Mouse (Mus musculus) layer of hippocampus, adult 2 months (tissue): Measurements from ENCODE around the gene Polr3c. TPM values are rescaled to one million over a fixed set of nuclear protein-coding genes. Genes with fewer than 3 reads are reported as not detected.
"Not testable (repeated sequence)": the region's sequence is repeated elsewhere in the genome, so short reads cannot be mapped to it uniquely, and the experiment has no call there.

Source experiments
- DNase-seq, 2 experiments: peaks; one replicate each; pipeline ENCODE4 v3.0.0; 2022; ENCODE audit warnings: low spot score in 2 of 2
- H3K27ac ChIP-seq: fragments of 200-600 bp; 2 replicates; pipeline ENCODE4 v1.8.1; 2022
- H3K4me3 ChIP-seq: fragments of 200-600 bp; 2 replicates; pipeline ENCODE4 v1.8.1; 2022; ENCODE audit warnings: mild to moderate bottlenecking
- CTCF ChIP-seq: fragments of 200-600 bp; conservative IDR thresholded peaks from 2 replicates; pipeline ENCODE4 v1.8.1; 2022; ENCODE audit warnings: antibody characterized with exemption, mild to moderate bottlenecking, moderate library complexity
- long read RNA-seq, 2 experiments: library from polyadenylated mRNA; stranded (forward); transcript quantifications; one replicate each; pipeline ENCODE4 v2.0.0; 2021; ENCODE audit warnings: borderline mapping rate in 2 of 2
- total RNA-seq, 2 experiments: library from RNA; stranded (reverse); gene quantifications; 2 replicates each; pipeline ENCODE4 v1.2.3; 2021

The Polr3c gene
- total RNA-seq: 10 to 100 TPM; 23.5 to 24.0 TPM
- long read RNA-seq, experiment 1, transcript Polr3c-201 (15 exons, 2,390 nt): major isoform, 11 of 18 reads
- long read RNA-seq, experiment 1, partial matches to known transcripts: 3 of 18 reads
- long read RNA-seq, experiment 1, other reads (novel, unspliced or antisense): 4 of 18 reads
- long read RNA-seq, experiment 2, transcript Polr3c-201 (15 exons, 2,390 nt): major isoform, 6 of 21 reads
- long read RNA-seq, experiment 2, partial matches to known transcripts: 3 of 21 reads
- long read RNA-seq, experiment 2, other reads (novel, unspliced or antisense): 8 of 21 reads

- Histone ChIP-seq H3K4me3 (peak within 1 kb of the TSS; percentile 97), H3K27ac (peak within 1 kb of the TSS; percentile 96)
- peak; percentile 93 to 96 for DNase-seq
- TF ChIP-seq CTCF: no peak
Observed at GRCm38 (mm10) chr3:96727343-96727827, at the start of gene Polr3c, which contains the start of gene Rnf115. Gene Polr3c, minus strand, starts transcription at chr3:96727628. Gene Rnf115, plus strand, starts transcription at chr3:96727664.

DNA sequence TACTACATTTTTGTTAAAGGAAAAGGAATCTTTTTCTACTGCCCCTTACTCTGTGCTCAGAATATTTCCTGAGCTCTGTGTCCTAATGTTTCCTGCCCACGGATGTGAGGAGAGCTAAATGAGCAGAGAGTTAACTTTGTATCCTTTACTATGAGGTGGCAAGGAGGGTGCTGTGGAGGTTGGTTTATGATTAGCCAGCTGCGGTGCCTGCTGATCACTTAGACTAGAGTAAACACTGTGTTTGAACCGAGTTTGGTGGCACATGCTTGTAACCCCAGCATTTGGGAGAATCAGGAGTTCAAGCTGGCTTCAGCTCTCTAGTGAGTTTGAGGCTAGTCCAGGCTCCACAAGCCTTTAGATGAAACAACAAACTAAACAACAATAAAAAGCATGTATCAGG is 49.7 kb upstream of the Polr3c start:
- no peak for DNase-seq
- Histone ChIP-seq H3K4me3 (no peak overlapping the region), H3K27ac (no peak overlapping the region)
- TF ChIP-seq CTCF: no peak

- Histone ChIP-seq H3K27ac (no peak overlapping the region), H3K4me3 (no peak overlapping the region)
- DNase-seq: no peak
- 0 out of 2 replicates have a peak, but pooled peaks have one; percentile 10 for TF ChIP-seq CTCF
Observed at GRCm38 (mm10) chr3:96772949-96773348, 45.5 kb upstream of the Polr3c start.

DNA sequence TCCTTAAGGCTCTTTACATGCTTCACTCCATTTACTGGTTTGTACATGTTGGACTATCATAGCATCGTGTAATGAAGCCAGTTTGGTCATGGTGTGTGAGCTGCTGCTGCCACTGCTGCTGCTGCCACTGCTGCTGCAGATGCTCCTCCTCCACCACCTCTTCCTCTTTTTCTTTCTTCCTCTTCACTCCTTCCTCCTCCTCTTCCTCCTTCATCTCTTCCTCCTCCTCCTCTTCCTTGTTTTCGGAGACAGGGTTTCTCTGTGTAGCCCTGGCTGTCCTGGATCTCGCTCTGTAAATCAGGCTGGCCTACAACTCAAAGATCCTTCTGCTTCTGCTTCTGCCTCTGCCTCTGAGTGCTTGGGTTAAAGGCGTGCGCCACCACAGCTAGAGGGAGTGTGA is 42.5 kb upstream of the Polr3c start:
- H3K27ac ChIP-seq: no peak overlapping the region
- no peak for DNase-seq
- TF ChIP-seq CTCF: no peak
- no peak overlapping the region for H3K4me3 ChIP-seq

GRCm38 (mm10) chr3:96764528-96764927 is 37.1 kb upstream of the Polr3c start:
- DNase-seq: no peak
- Histone ChIP-seq H3K4me3 (no peak overlapping the region), H3K27ac (no peak overlapping the region)
- no peak for TF ChIP-seq CTCF

DNA sequence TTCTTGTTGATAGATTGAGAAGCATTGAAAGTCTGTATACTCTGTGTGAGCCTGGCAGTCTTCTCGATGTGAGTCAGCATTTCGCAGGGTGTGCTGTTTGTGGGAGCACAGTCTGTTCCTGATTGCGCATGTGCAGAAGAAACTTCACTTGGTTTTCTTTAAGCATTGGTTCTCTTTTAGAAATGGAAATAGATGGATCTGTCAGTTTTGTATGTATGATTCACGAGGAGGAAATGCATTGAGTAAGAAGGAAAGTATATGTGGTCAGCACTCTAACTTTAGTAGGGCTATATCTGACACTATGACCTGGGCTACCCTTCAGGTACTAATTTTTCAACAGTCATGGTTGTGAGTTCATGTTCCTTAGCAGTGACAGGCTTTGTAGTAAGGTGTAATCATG is 32.3 kb upstream of the Polr3c start:
- peak overlapping the region; percentile 64 for H3K27ac ChIP-seq
- no peak for TF ChIP-seq CTCF
- no peak overlapping the region for H3K4me3 ChIP-seq
- DNase-seq: peak in 1 of 2 experiments; percentile 49

GRCm38 (mm10) chr3:96757691-96758090 is 30.3 kb upstream of the Polr3c start:
- no peak for TF ChIP-seq CTCF
- Histone ChIP-seq H3K27ac (no peak overlapping the region), H3K4me3 (no peak overlapping the region)
- DNase-seq: no peak

DNA sequence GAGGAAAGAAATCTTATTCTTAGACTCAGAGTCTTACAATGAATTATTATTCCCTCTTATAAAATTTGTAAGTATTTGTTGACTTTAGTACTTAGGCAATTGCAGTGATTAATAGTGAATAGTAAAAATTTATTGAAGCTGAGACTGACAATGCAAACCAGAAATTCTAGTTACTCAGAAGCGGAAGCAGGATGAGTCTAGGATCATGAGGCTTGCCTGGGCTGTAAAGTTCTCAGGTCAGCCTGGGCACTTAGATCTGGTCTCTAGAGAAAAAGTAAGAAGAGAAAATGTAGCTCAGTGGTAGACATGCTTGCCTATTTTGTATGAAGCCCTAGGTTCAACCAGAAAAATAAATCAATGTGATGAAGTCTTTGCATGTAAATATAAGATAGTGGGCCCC is 28.5 kb upstream of the Polr3c start:
- H3K27ac ChIP-seq: no peak overlapping the region
- no peak for TF ChIP-seq CTCF
- no peak for DNase-seq
- no peak overlapping the region for H3K4me3 ChIP-seq

DNA sequence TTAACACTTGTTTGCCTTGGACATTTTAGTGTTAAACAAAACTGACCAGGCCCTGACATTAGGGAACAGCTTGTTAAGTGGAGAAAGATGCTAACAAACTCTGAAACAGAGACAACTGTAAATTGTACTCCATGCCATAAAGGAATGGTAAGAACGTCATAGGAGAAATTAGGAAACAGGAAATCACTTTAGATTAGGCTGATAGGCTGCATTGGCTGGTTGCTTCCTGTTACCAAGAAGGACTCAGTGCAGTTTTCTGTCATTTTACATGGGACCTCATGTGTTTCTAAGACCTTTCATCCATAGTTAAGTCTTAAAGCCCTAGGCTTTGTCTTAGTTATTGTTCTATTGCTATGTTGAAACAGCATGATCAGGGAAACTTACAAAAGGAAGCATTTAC is 19.4 kb upstream of the Polr3c start:
- no peak for DNase-seq
- Histone ChIP-seq H3K4me3 (no peak overlapping the region), H3K27ac (no peak overlapping the region)
- no peak for TF ChIP-seq CTCF

DNA sequence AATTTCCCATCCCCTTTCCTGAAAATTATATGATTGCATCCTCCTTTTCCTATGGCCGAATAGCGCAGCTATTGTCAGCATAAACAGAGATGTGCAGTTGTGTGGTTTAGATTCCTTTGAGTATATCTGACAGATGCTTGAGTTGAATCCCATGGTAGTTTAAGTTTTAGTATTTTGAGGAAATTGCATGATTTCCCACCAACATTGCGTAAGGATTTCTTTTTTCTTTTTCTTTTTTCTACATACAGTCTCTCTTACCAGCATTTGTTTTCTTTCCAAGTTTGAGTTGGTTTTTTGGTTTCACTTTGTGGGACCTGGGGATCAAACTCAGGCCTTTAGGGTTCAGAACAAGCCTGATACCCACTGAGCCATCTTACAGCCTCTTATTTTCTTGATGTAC is 16.9 kb upstream of the Polr3c start:
- TF ChIP-seq CTCF: no peak
- DNase-seq: no peak
- H3K4me3 ChIP-seq: no peak overlapping the region
- no peak overlapping the region for H3K27ac ChIP-seq

DNA sequence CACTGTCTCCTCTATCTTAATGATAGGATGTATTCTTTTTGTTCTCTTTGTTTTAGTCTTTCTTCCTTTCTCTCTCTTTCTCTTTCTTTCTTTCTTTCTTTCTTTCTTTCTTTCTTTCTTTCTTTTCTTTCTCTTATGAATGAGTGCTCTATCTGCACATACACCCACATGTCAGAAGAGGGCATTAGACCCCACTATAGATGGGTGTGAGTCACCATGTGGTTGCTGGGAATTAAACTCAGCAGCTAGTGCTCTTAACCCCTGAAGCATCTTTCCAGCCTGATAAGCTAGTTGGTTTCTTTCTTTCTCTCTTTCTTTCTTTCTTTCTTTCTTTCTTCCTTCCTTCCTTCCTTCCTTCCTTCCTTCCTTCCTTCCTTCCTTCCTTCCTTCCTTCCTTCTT is 12.9 kb upstream of the Polr3c start:
- not testable (repeated sequence) for H3K27ac ChIP-seq, DNase-seq, H3K4me3 ChIP-seq
- TF ChIP-seq CTCF: peak; percentile 26; the same call in 1 of the 2 replicates

DNA sequence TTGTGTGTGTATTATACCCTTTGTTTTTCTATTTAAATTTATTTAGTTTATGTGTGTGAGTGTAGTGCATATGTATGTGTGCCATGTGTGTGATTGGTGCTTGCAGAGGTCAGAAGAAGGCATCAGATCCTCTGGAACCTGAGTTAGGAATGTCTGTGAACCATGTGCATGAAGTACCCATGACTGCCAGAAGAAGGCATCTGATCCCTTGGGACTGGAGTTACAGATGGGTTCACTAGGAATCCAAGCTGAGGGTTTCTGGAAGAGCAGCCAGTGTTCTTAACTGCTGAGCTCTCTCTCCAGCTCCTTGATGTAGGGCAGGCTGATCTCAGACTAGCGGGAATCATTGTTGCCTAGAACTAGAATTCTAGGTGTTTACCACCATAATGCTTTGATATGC is 10.6 kb upstream of the Polr3c start:
- TF ChIP-seq CTCF: peak; percentile 60
- Histone ChIP-seq H3K27ac (no peak overlapping the region), H3K4me3 (no peak overlapping the region)
- DNase-seq: no peak

DNA sequence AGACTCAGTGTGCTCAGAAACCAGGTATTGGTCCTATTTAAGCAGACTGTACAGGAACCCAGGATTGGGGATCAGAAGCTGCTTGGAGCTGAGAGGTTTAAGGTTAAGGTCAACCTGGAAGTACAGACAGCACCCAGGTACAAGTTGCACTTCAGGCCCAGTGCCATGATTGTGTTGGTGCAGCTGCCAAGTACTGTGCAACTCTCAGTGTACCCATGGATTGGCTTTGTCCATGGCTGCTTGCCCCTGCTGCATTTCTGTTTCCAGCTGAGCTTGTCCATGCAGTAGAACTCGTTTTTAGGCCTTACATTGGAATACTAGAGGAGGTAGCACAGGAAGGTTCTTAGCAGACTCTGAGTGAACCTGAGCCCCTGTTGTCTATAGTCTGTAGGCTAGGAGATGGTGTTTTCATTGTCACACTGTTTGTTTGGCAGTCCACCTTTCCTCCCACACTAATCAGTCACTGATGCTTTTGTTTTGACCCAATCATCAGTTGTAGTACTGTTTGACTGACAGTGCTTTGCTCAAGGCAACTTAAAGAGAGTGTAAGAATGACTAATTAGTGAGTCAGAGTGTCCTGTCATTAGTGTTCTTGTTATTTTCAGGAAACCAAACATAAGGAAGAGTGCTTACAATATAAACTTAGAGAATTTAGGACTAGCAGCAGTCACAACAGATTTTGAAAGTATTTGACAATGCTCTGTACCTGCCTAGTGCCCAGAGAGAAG is 9.7 kb upstream of the Polr3c start:
- Histone ChIP-seq H3K27ac (peak overlapping the region; percentile 28; the same call in 1 of the 2 replicates), H3K4me3 (no peak overlapping the region)
- no peak for DNase-seq
- no peak for TF ChIP-seq CTCF

- DNase-seq: peak in 1 of 2 experiments; percentile 64
Observed at GRCm38 (mm10) chr3:96735200-96735599, 7.8 kb upstream of the Polr3c start.

More at GRCm38 (mm10) chr3:96735200-96735599, 7.8 kb upstream of the Polr3c start:
- H3K4me3 ChIP-seq: no peak overlapping the region
- TF ChIP-seq CTCF: no peak
- H3K27ac ChIP-seq: peak overlapping the region; percentile 77
